Comparison of ENCODE assay signal across 12 mouse cellular contexts in genomic region chr7:112276823-112277222, GRCm38 (mm10). TPM values are rescaled to one million over a fixed set of nuclear protein-coding genes. Genes with fewer than 3 reads are reported as not detected.
DNase-seq lines count a peak whose midpoint lies in the region; ATAC-seq and TF ChIP-seq lines count a peak whose summit lies in the region.
"Had no signal": no experiment of that assay in that cellular context is flagged by ENCODE, and none has a peak within 500 bp of the region (broad histone marks: within the 10 kb centered on the region; RNA-seq: fewer than 3 reads in every experiment).

No protein-coding gene starts in this region.

- peaks cover 99% of the 10 kb centered on the region for H3K4me1 ChIP-seq in heart, embryonic 10.5 days
- peaks cover 95% of the 10 kb centered on the region for H3K4me1 ChIP-seq in heart, embryonic 16.5 days (ENCODE audit: control insufficient read depth, insufficient read depth, low read length)

- peak overlapping the region; percentile 41; the same call in 1 of the 2 replicates for H3K27ac ChIP-seq in layer of hippocampus, adult 2 months
- H3K27ac ChIP-seq in heart, embryonic 10.5 days, result peak overlapping the region; percentile 83
- H3K27ac ChIP-seq in heart, embryonic 16.5 days (ENCODE audit: low read length), result peak overlapping the region; percentile 94
- H3K27ac ChIP-seq: liver, embryonic 13.5 days had no signal

- no peak overlapping the region for H3K4me3 ChIP-seq in layer of hippocampus, adult 2 months
- no peak overlapping the region for H3K4me3 ChIP-seq in heart, embryonic 10.5 days
- no peak overlapping the region for H3K4me3 ChIP-seq in heart, embryonic 16.5 days (ENCODE audit: low read length)
- H3K4me3 ChIP-seq: liver, embryonic 13.5 days had no signal

- DNase-seq in layer of hippocampus, adult 2 months (ENCODE audit: low spot score in 2 of 2), result no peak
- no peak for DNase-seq in layer of hippocampus, postnatal 10 days (ENCODE audit: low spot score in 2 of 2)
- peak; percentile 86 for DNase-seq in heart, embryonic 10.5 days (ENCODE audit: low spot score)
- DNase-seq in lung, postnatal 36 days, result peak; percentile 64
- DNase-seq in embryo, embryonic 10 days (ENCODE audit: low spot score), result no peak
- no peak for DNase-seq in right cerebral cortex, postnatal 36 days (ENCODE audit: low spot score in 2 of 2)
- DNase-seq: cerebellum, adult 11-12 months; kidney, adult 18-20 months; liver, embryonic 13.5 days; right cerebral cortex, postnatal 4 days had no signal

- peak overlapping the region; percentile 65 for H3K9ac ChIP-seq in heart, embryonic 16.5 days (ENCODE audit: low read length)
- H3K9ac ChIP-seq: liver, embryonic 13.5 days had no signal

- peak; percentile 87 for ATAC-seq in heart, embryonic 16.5 days (replicated peaks; ENCODE audit: extremely low read depth, insufficient read depth, low FRiP score)
- ATAC-seq: activated CD4-positive, CD25-positive, alpha-beta regulatory T cell, adult 4 months had no signal

- no peak for TF ChIP-seq CTCF in layer of hippocampus, adult 2 months (conservative IDR thresholded peaks at IDR 0.05)

- H3K9me3 ChIP-seq in heart, embryonic 10.5 days, result no peaks in the 10 kb centered on the region
- H3K9me3 ChIP-seq in heart, embryonic 16.5 days (replicated peaks; ENCODE audit: control insufficient read depth, low read length), result no peaks in the 10 kb centered on the region
- H3K9me3 ChIP-seq: liver, embryonic 13.5 days had no signal

- WGBS in heart, embryonic 10.5 days, result 16% methylated on average over 4 of the region's 4 CpGs
- 23% methylated on average over 4 of the region's 4 CpGs for WGBS in heart, embryonic 16.5 days

- peak overlapping the region; percentile 27; the same call in 1 of the 2 replicates for H3K4me2 ChIP-seq in heart, embryonic 16.5 days (ENCODE audit: low read depth, low read length)
- H3K4me2 ChIP-seq: liver, embryonic 13.5 days had no signal

- peaks cover 53% of the 10 kb centered on the region for H3K36me3 ChIP-seq in heart, embryonic 10.5 days
- H3K36me3 ChIP-seq in heart, embryonic 16.5 days (ENCODE audit: control insufficient read depth, insufficient read depth), result peaks cover 14% of the 10 kb centered on the region
- H3K36me3 ChIP-seq: liver, embryonic 13.5 days had no signal

- no peaks in the 10 kb centered on the region for H3K27me3 ChIP-seq in heart, embryonic 10.5 days (ENCODE audit: insufficient read depth, poor library complexity, severe bottlenecking)
- no peaks in the 10 kb centered on the region for H3K27me3 ChIP-seq in heart, embryonic 16.5 days (ENCODE audit: control insufficient read depth, insufficient read depth, low read length)
- H3K27me3 ChIP-seq: liver, embryonic 13.5 days had no signal

RNA-seq across cellular contexts. Expression of gene Mical2, which starts 51.2 kb away (rescaled TPM):
- total RNA-seq in layer of hippocampus, adult 2 months (2021), result 100 to 1,000 TPM; 667 to 694 TPM
- 100 to 1,000 TPM; 406 to 434 TPM for total RNA-seq in layer of hippocampus, postnatal 10 days (2021)
- 77.8 and 153 TPM in 2 replicates for polyA plus RNA-seq in heart, embryonic 10.5 days (2016; fragmentation: Nextera tagmentation; extraction: Ambion mirVana)
- 128 and 145 TPM in 2 replicates for polyA plus RNA-seq in heart, embryonic 16.5 days (2015; fragmentation: Nextera tagmentation; extraction: Ambion mirVana)

Comparison
In these comparisons a context has a peak if more than half of its experiments do, and no peak if none do; other contexts are left out.
1. DNase-seq: peak in heart, embryonic 10.5 days (single experiment) and lung, postnatal 36 days (single experiment); none in layer of hippocampus, adult 2 months (0 of 2), layer of hippocampus, postnatal 10 days (0 of 2), embryo, embryonic 10 days (single experiment) and right cerebral cortex, postnatal 36 days (0 of 2).
2. H3K27ac ChIP-seq: peak in every context shown above with its lines; median percentile 94 in heart, embryonic 16.5 days; 83 in heart, embryonic 10.5 days; 41 in layer of hippocampus, adult 2 months.